22 mouse cellular contexts compared by ENCODE assay signal in the genomic region with DNA sequence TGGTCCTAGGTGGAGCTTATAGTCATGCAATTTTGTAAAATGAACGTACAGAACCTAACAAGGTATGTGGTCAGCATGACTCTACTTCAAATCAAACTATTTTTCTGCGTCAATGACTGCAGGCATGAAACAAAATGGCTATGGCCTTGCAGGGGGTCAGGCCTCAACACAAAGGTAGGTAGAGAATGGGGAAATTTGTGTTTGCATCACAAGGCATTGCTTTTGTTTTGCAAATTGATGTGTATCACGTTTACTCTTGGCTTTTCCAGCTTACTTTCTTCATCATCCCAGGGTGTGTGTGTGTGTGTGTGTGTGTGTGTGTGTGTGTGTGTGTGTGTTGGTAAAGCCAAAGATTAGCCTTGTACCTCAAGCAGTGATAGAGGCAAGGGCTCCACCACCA. TPM values are rescaled to one million over a fixed set of nuclear protein-coding genes. Genes with fewer than 3 reads are reported as not detected.
DNase-seq lines count a peak whose midpoint lies in the region; ATAC-seq lines count a peak whose summit lies in the region.
"Had no signal": no experiment of that assay in that cellular context is flagged by ENCODE, and none has a peak within 500 bp of the region (broad histone marks: within the 10 kb centered on the region; RNA-seq: fewer than 3 reads in every experiment).

No protein-coding gene starts in this region.

- intact Hi-C loops in left cerebral cortex, postnatal 36 days (cut with DNase I), result no loop called here

- DNase-seq in ES-CJ7 (ENCODE audit: low read depth, low spot score) (peak; percentile 68), R1 (ENCODE audit: low read depth, low spot score) (peak; percentile 82), ZHBTc4 (ENCODE audit: low read depth, low spot score) (peak; percentile 73)
- no peak for DNase-seq in spleen, postnatal 36 days (ENCODE audit: low spot score in 2 of 2)
- no peak for DNase-seq in left cerebral cortex, postnatal 36 days (ENCODE audit: low spot score in 2 of 2)
- DNase-seq: adrenal gland, adult 2 months; adrenal gland, adult 8-10 months; adrenal gland, postnatal 10 days; adrenal gland, postnatal 14 days; adrenal gland, postnatal 25 days; adrenal gland, postnatal 36 days; B cell, adult 2 months; cerebellum, adult 11 months; cerebellum, adult 11-12 months; cerebellum, adult 18-20 months; cerebellum, adult 2 months; cerebellum, adult 8-10 months; cerebellum, adult 9-10 months had no signal

- no peak for ATAC-seq in megakaryocyte-erythroid progenitor cell, adult 5-6 weeks (replicated peaks; ENCODE audit: low FRiP score, low TSS enrichment, poor library complexity, severe bottlenecking)
- ATAC-seq: activated CD4-positive, CD25-positive, alpha-beta regulatory T cell, adult 4 months; CD4-positive, CD25-positive, alpha-beta regulatory T cell, adult 4 months; Patski had no signal

RNA-seq across cellular contexts. Expression of a gene that starts 30.2 kb away (rescaled TPM):
- total RNA-seq in megakaryocyte-erythroid progenitor cell, adult 5-6 weeks (2014; fragmentation: Nextera tagmentation), result 15.5 and 21.6 TPM in 2 replicates
- total RNA-seq in megakaryocyte-erythroid progenitor cell, adult 5-6 weeks (2017), result 18.6 and 30.4 TPM in 2 replicates
- total RNA-seq in left cerebral cortex, postnatal 36 days (2021), result 10 to 100 TPM; 92.9 to 94.2 TPM

Comparison
In these comparisons a context has a peak if more than half of its experiments do, and no peak if none do; other contexts are left out.
1. DNase-seq: peak in ES-CJ7 (single experiment), R1 (single experiment) and ZHBTc4 (single experiment); none in spleen, postnatal 36 days (0 of 2) and left cerebral cortex, postnatal 36 days (0 of 2).